In genomic region chr17:34392321-34392720, GRCm38 (mm10) we compare ENCODE assay signal across 8 mouse cellular contexts. TPM values are rescaled to one million over a fixed set of nuclear protein-coding genes. Genes with fewer than 3 reads are reported as not detected.
DNase-seq lines count a peak whose midpoint lies in the region; ATAC-seq and TF ChIP-seq lines count a peak whose summit lies in the region.

No protein-coding gene starts in this region.

- TF ChIP-seq CTCF in embryonic fibroblast, embryonic 13.5 days (IDR thresholded peaks at IDR 0.05; ENCODE audit: borderline replicate concordance, insufficient read depth, low read length) = no peak

- H3K4me1 ChIP-seq in embryonic fibroblast, embryonic 13.5 days (ENCODE audit: control insufficient read depth, insufficient read depth, low read length) = no peaks in the 10 kb centered on the region
- H3K4me1 ChIP-seq in stomach, embryonic 16.5 days (ENCODE audit: control insufficient read depth, insufficient read depth, low read length) = no peaks in the 10 kb centered on the region

- H3K9me3 ChIP-seq in stomach, embryonic 16.5 days (replicated peaks; ENCODE audit: control insufficient read depth, low read length) = no peaks in the 10 kb centered on the region

- peak; percentile 66 for DNase-seq in CD4-positive, CD25-positive, alpha-beta regulatory T cell, adult 2 months (ENCODE audit: low read depth, low spot score)
- DNase-seq in R1 (ENCODE audit: low read depth, low spot score) = peak; percentile 36
- DNase-seq in heart, postnatal 4 days = peak; percentile 43
- DNase-seq in kidney, postnatal 36 days = peak; percentile 65 to 74
- DNase-seq in spleen, postnatal 10 days (ENCODE audit: low spot score in 2 of 2) = no peak

- peak overlapping the region; percentile 65 for H3K4me2 ChIP-seq in stomach, embryonic 16.5 days (ENCODE audit: low read depth, low read length)

- no peaks in the 10 kb centered on the region for H3K36me3 ChIP-seq in stomach, embryonic 16.5 days (ENCODE audit: control insufficient read depth, insufficient read depth, low read length)

- peak overlapping the region; percentile 37 for H3K4me3 ChIP-seq in embryonic fibroblast, embryonic 13.5 days (ENCODE audit: insufficient read depth, low read length)
- H3K4me3 ChIP-seq in stomach, embryonic 16.5 days (replicated peaks; ENCODE audit: low read length) = peak overlapping the region; percentile 46

- peak; percentile 88 for ATAC-seq in megakaryocyte, adult 5-6 weeks (ENCODE audit: poor library complexity, severe bottlenecking)
- no peak; the same call in 1 of the 2 replicates for ATAC-seq in stomach, embryonic 16.5 days (ENCODE audit: insufficient read depth, low FRiP score)

- no peak for TF ChIP-seq POLR2A in embryonic fibroblast, embryonic 13.5 days (IDR thresholded peaks at IDR 0.05; ENCODE audit: low read depth, low read length)

- no peak overlapping the region for H3K27ac ChIP-seq in embryonic fibroblast, embryonic 13.5 days (ENCODE audit: insufficient read depth, low read length)
- H3K27ac ChIP-seq in stomach, embryonic 16.5 days (ENCODE audit: low read length) = no peak overlapping the region

- H3K27me3 ChIP-seq in stomach, embryonic 16.5 days (ENCODE audit: control insufficient read depth, insufficient read depth, low read length) = no peaks in the 10 kb centered on the region

- WGBS in stomach, embryonic 16.5 days = 4% methylated on average over 24 of the region's 24 CpGs

- peak overlapping the region; percentile 48 for H3K9ac ChIP-seq in stomach, embryonic 16.5 days (ENCODE audit: low read length)

RNA-seq across cellular contexts. Expression of gene BC051142, which starts 6.3 kb away (rescaled TPM):
- polyA plus RNA-seq in embryonic fibroblast, embryonic 13.5 days (2011; ENCODE audit: insufficient read length, low read depth, missing spikeins) = not detected in 2 replicates
- not detected for total RNA-seq in heart, postnatal 4 days (2021)
- not detected in 2 replicates for total RNA-seq in megakaryocyte, adult 5-6 weeks (2015)
- 0.29 and 3.8 TPM in 2 replicates for total RNA-seq in megakaryocyte, adult 5-6 weeks (2017)
- polyA plus RNA-seq in stomach, embryonic 16.5 days (2015; fragmentation: Nextera tagmentation; extraction: Ambion mirVana) = 1.8 TPM in 2 replicates

RNA-seq across cellular contexts. Expression of gene Btnl1, which starts 15.4 kb away (rescaled TPM):
- not detected in 2 replicates for polyA plus RNA-seq in embryonic fibroblast, embryonic 13.5 days (2011; ENCODE audit: insufficient read length, low read depth, missing spikeins)
- total RNA-seq in heart, postnatal 4 days (2021) = not detected
- total RNA-seq in megakaryocyte, adult 5-6 weeks (2015) = not detected in 2 replicates
- not detected in 2 replicates for total RNA-seq in megakaryocyte, adult 5-6 weeks (2017)
- polyA plus RNA-seq in stomach, embryonic 16.5 days (2015; fragmentation: Nextera tagmentation; extraction: Ambion mirVana) = 3.5 TPM in 2 replicates

RNA-seq across cellular contexts. Expression of gene Btnl2, which starts 37.7 kb away (rescaled TPM):
- not detected in 2 replicates for polyA plus RNA-seq in embryonic fibroblast, embryonic 13.5 days (2011; ENCODE audit: insufficient read length, low read depth, missing spikeins)
- total RNA-seq in heart, postnatal 4 days (2021) = under 1 TPM; 0.09 to 0.31 TPM
- total RNA-seq in megakaryocyte, adult 5-6 weeks (2015) = 0.09 TPM in 1 of 2 replicates, not detected in the other
- total RNA-seq in megakaryocyte, adult 5-6 weeks (2017) = 0.33 TPM in 1 of 2 replicates, not detected in the other
- polyA plus RNA-seq in stomach, embryonic 16.5 days (2015; fragmentation: Nextera tagmentation; extraction: Ambion mirVana) = 1.3 and 1.4 TPM in 2 replicates

Comparison
In these comparisons a context has a peak if more than half of its experiments do, and no peak if none do; other contexts are left out.
1. DNase-seq: peak in CD4-positive, CD25-positive, alpha-beta regulatory T cell, adult 2 months (single experiment), R1 (single experiment), heart, postnatal 4 days (single experiment) and kidney, postnatal 36 days (2 of 2); none in spleen, postnatal 10 days (0 of 2).